Mouse (Mus musculus) embryonic fibroblast, embryonic 13.5 days (primary cell): ENCODE measurements at regions not wholly inside any gene's neighbourhood (a gene's known extent, or its start where the extent isn't known, plus 50 kb on each side); places are given as distances from the start of the nearest gene placed in this dataset.

Experiments
- H3K27ac ChIP-seq: 2 replicates; pipeline ENCODE4 v1.5.1; 2012; ENCODE audit warnings: low read length, control low read depth, inconsistent platforms; ENCODE audit not compliant: insufficient read depth
- H3K4me1 ChIP-seq: 2 replicates; pipeline ENCODE4 v1.6.1; 2011; ENCODE audit warnings: low read length; ENCODE audit not compliant: control insufficient read depth, insufficient read depth
- H3K4me3 ChIP-seq: 2 replicates; pipeline ENCODE4 v1.5.1; 2011; ENCODE audit warnings: mild to moderate bottlenecking, control low read depth, low read length; ENCODE audit not compliant: insufficient read depth
- CTCF ChIP-seq: IDR thresholded peaks from 2 replicates; pipeline ENCODE4 v1.5.1; 2011; ENCODE audit warnings: mild to moderate bottlenecking, control low read depth, low read length, moderate library complexity, borderline replicate concordance; ENCODE audit not compliant: insufficient read depth
- POLR2A ChIP-seq: IDR thresholded peaks from 2 replicates; pipeline ENCODE4 v1.6.1; 2011; ENCODE audit warnings: low read depth, mild to moderate bottlenecking, control low read depth, low read length, moderate library complexity

- no peak overlapping the region for H3K27ac ChIP-seq
- no peaks in the 10 kb centered on the region for H3K4me1 ChIP-seq
- TF ChIP-seq POLR2A: no peak
- TF ChIP-seq CTCF: no peak
- no peak overlapping the region for H3K4me3 ChIP-seq
Measured at GRCm38 (mm10) chr9:52283558-52283957, 115.2 kb upstream of the Zc3h12c start.

GRCm38 (mm10) chr9:52280995-52281394 is 112.6 kb upstream of the Zc3h12c start:
- Histone ChIP-seq H3K4me1 (no peaks in the 10 kb centered on the region), H3K4me3 (no peak overlapping the region), H3K27ac (no peak overlapping the region)
- TF ChIP-seq CTCF (no peak), POLR2A (no peak)

- no peak for TF ChIP-seq POLR2A
- TF ChIP-seq CTCF: no peak
- H3K4me1 ChIP-seq: no peaks in the 10 kb centered on the region
- H3K27ac ChIP-seq: no peak overlapping the region
- no peak overlapping the region for H3K4me3 ChIP-seq
Measured at GRCm38 (mm10) chr9:52280556-52280955, 112.2 kb upstream of the Zc3h12c start.

GRCm38 (mm10) chr9:52278701-52279023 is 110.3 kb upstream of the Zc3h12c start:
- H3K4me1 ChIP-seq: no peaks in the 10 kb centered on the region
- TF ChIP-seq CTCF: no peak
- no peak for TF ChIP-seq POLR2A
- H3K27ac ChIP-seq: no peak overlapping the region
- H3K4me3 ChIP-seq: no peak overlapping the region

GRCm38 (mm10) chr9:52277954-52278700 is 109.8 kb upstream of the Zc3h12c start:
- Histone ChIP-seq H3K27ac (no peak overlapping the region), H3K4me1 (no peaks in the 10 kb centered on the region), H3K4me3 (no peak overlapping the region)
- TF ChIP-seq POLR2A (no peak), CTCF (no peak)

- TF ChIP-seq CTCF (no peak), POLR2A (no peak)
- Histone ChIP-seq H3K4me3 (no peak overlapping the region), H3K27ac (no peak overlapping the region), H3K4me1 (no peaks in the 10 kb centered on the region)
Measured at GRCm38 (mm10) chr9:52273994-52274393, 105.6 kb upstream of the Zc3h12c start.

- H3K4me1 ChIP-seq: no peaks in the 10 kb centered on the region
- H3K4me3 ChIP-seq: no peak overlapping the region
- TF ChIP-seq POLR2A: no peak
- no peak for TF ChIP-seq CTCF
- no peak overlapping the region for H3K27ac ChIP-seq
Measured at GRCm38 (mm10) chr9:52272668-52273067, 104.3 kb upstream of the Zc3h12c start.

GRCm38 (mm10) chr9:52271345-52272116 is 103.2 kb upstream of the Zc3h12c start:
- Histone ChIP-seq H3K27ac (no peak overlapping the region), H3K4me3 (no peak overlapping the region), H3K4me1 (no peaks in the 10 kb centered on the region)
- TF ChIP-seq POLR2A (no peak), CTCF (no peak)

- Histone ChIP-seq H3K4me3 (no peak overlapping the region), H3K4me1 (no peaks in the 10 kb centered on the region), H3K27ac (no peak overlapping the region)
- TF ChIP-seq CTCF (no peak), POLR2A (no peak)
Measured at GRCm38 (mm10) chr9:52261538-52261937, 93.2 kb upstream of the Zc3h12c start.

GRCm38 (mm10) chr9:52259459-52259858 is 91.1 kb upstream of the Zc3h12c start:
- TF ChIP-seq CTCF (no peak), POLR2A (no peak)
- H3K4me1 ChIP-seq: no peaks in the 10 kb centered on the region

More at GRCm38 (mm10) chr9:52259459-52259858, 91.1 kb upstream of the Zc3h12c start:
- Histone ChIP-seq H3K27ac (no peak overlapping the region), H3K4me3 (no peak overlapping the region)
